Mouse (Mus musculus) cerebellum, postnatal 36 days (tissue): ENCODE data around the gene Lce3a.

Source experiments
- DNase-seq, 2 experiments: peaks; one replicate each; pipeline ENCODE4 v3.0.0; 2021 to 2022; ENCODE audit warnings: mixed read lengths in 2 of 2

Lce3a gene

GRCm38 (mm10) chr3:92926130-92926529 lies at the start of gene Lce3a:
TSS of gene Lce3a (minus strand) at chr3:92926230.
- no peak for DNase-seq

GRCm38 (mm10) chr3:92966761-92967160 lies 40.7 kb upstream of the Lce3a start, which contains the start of gene Lce3e:
TSS of gene Lce3e (plus strand) at chr3:92967061.
- DNase-seq, result no peak

GRCm38 (mm10) chr3:92957090-92957489 lies 31.1 kb upstream of the Lce3a start, which contains the start of gene Lce3d:
TSS of gene Lce3d (plus strand) at chr3:92957390.
- DNase-seq, result no peak

GRCm38 (mm10) chr3:92944186-92944585 lies 18.2 kb upstream of the Lce3a start, which contains the start of gene Lce3c:
TSS of gene Lce3c (plus strand) at chr3:92944486.
- no peak for DNase-seq

GRCm38 (mm10) chr3:92932679-92933078 lies 6.6 kb upstream of the Lce3a start, which contains the start of gene Lce3b:
TSS of gene Lce3b (plus strand) at chr3:92932979.
- DNase-seq, result no peak

GRCm38 (mm10) chr3:92920364-92920763 lies 5.7 kb downstream of the Lce3a start:
- DNase-seq, result no peak

GRCm38 (mm10) chr3:92907571-92907970 lies 18.5 kb downstream of the Lce3a start:
- peak in 1 of 2 experiments; percentile 1 for DNase-seq

- DNase-seq, result no peak
These were observed 20.8 kb downstream of the Lce3a start for GRCm38 (mm10) chr3:92905182-92905581.

GRCm38 (mm10) chr3:92903640-92904039 lies 22.4 kb downstream of the Lce3a start:
- no peak for DNase-seq

- peak in 1 of 2 experiments; percentile 3 for DNase-seq
These were observed 23.0 kb downstream of the Lce3a start for GRCm38 (mm10) chr3:92902992-92903391.

GRCm38 (mm10) chr3:92894489-92894888 lies 31.5 kb downstream of the Lce3a start:
- no peak for DNase-seq

GRCm38 (mm10) chr3:92894063-92894462 lies 32.0 kb downstream of the Lce3a start:
- no peak for DNase-seq
